14 mouse cellular contexts compared by ENCODE assay signal in genomic region chr8:12800246-12800645, GRCm38 (mm10). TPM values are rescaled to one million over a fixed set of nuclear protein-coding genes. Genes with fewer than 3 reads are reported as not detected.
DNase-seq lines count a peak whose midpoint lies in the region; ATAC-seq lines count a peak whose summit lies in the region.
"Had no signal": no experiment of that assay in that cellular context is flagged by ENCODE, and none has a peak within 500 bp of the region (broad histone marks: within the 10 kb centered on the region; RNA-seq: fewer than 3 reads in every experiment).

No protein-coding gene starts in this region.

- no peaks in the 10 kb centered on the region for H3K36me3 ChIP-seq in heart, embryonic 16.5 days (ENCODE audit: control insufficient read depth, insufficient read depth)
- no peaks in the 10 kb centered on the region for H3K36me3 ChIP-seq in midbrain, embryonic 10.5 days
- no peaks in the 10 kb centered on the region for H3K36me3 ChIP-seq in midbrain, embryonic 16.5 days (ENCODE audit: control insufficient read depth, insufficient read depth, low read length)
- H3K36me3 ChIP-seq in kidney, embryonic 16.5 days (ENCODE audit: insufficient read depth, low read length) = no peaks in the 10 kb centered on the region
- H3K36me3 ChIP-seq: embryonic facial prominence, embryonic 15.5 days; liver, embryonic 12.5 days had no signal

- no peak overlapping the region for H3K4me2 ChIP-seq in heart, embryonic 16.5 days (ENCODE audit: low read depth, low read length)
- H3K4me2 ChIP-seq in midbrain, embryonic 16.5 days (ENCODE audit: low read length) = no peak overlapping the region
- H3K4me2 ChIP-seq in kidney, embryonic 16.5 days (replicated peaks; ENCODE audit: low read depth, low read length) = no peak overlapping the region
- H3K4me2 ChIP-seq: embryonic facial prominence, embryonic 15.5 days; liver, embryonic 12.5 days had no signal

- no peaks in the 10 kb centered on the region for H3K27me3 ChIP-seq in heart, embryonic 16.5 days (ENCODE audit: control insufficient read depth, insufficient read depth, low read length)
- no peaks in the 10 kb centered on the region for H3K27me3 ChIP-seq in midbrain, embryonic 10.5 days (ENCODE audit: low read depth, poor library complexity, severe bottlenecking)
- H3K27me3 ChIP-seq in midbrain, embryonic 16.5 days (ENCODE audit: control insufficient read depth, insufficient read depth, low read depth, low read length) = no peaks in the 10 kb centered on the region
- no peaks in the 10 kb centered on the region for H3K27me3 ChIP-seq in kidney, embryonic 16.5 days (ENCODE audit: insufficient read depth, low read length)
- H3K27me3 ChIP-seq: embryonic facial prominence, embryonic 15.5 days; liver, embryonic 12.5 days had no signal

- ATAC-seq in heart, embryonic 16.5 days (replicated peaks; ENCODE audit: extremely low read depth, insufficient read depth, low FRiP score) = no peak
- ATAC-seq in midbrain, embryonic 16.5 days = no peak
- ATAC-seq in kidney, embryonic 16.5 days (ENCODE audit: low FRiP score, low TSS enrichment) = peak; percentile 43; the same call in 1 of the 2 replicates
- ATAC-seq: liver, embryonic 12.5 days had no signal

- peak overlapping the region; percentile 58 for H3K27ac ChIP-seq in heart, embryonic 16.5 days (ENCODE audit: low read length)
- peak overlapping the region; percentile 35; the same call in 1 of the 2 replicates for H3K27ac ChIP-seq in midbrain, embryonic 10.5 days (replicated peaks)
- no peak overlapping the region for H3K27ac ChIP-seq in midbrain, embryonic 16.5 days (ENCODE audit: low read length)
- H3K27ac ChIP-seq in kidney, embryonic 16.5 days (ENCODE audit: low read length) = no peak overlapping the region
- H3K27ac ChIP-seq: liver, embryonic 12.5 days had no signal

- no peak overlapping the region for H3K4me3 ChIP-seq in heart, embryonic 16.5 days (ENCODE audit: low read length)
- H3K4me3 ChIP-seq in midbrain, embryonic 10.5 days = no peak overlapping the region
- H3K4me3 ChIP-seq in midbrain, embryonic 16.5 days (ENCODE audit: low read depth, low read length) = no peak overlapping the region
- no peak overlapping the region for H3K4me3 ChIP-seq in kidney, embryonic 16.5 days (ENCODE audit: low read length)
- H3K4me3 ChIP-seq: embryonic facial prominence, embryonic 15.5 days; liver, embryonic 12.5 days; megakaryocyte, embryonic 14.5 days had no signal

- H3K4me1 ChIP-seq in heart, embryonic 16.5 days (ENCODE audit: control insufficient read depth, insufficient read depth, low read length) = peaks cover 36% of the 10 kb centered on the region
- H3K4me1 ChIP-seq in midbrain, embryonic 10.5 days = peaks cover 41% of the 10 kb centered on the region
- H3K4me1 ChIP-seq in midbrain, embryonic 16.5 days (ENCODE audit: control insufficient read depth, insufficient read depth, low read length) = peaks cover 9% of the 10 kb centered on the region; the same call in 1 of the 2 replicates
- peaks cover 50% of the 10 kb centered on the region for H3K4me1 ChIP-seq in kidney, embryonic 16.5 days (ENCODE audit: insufficient read depth, low read length)

- no peaks in the 10 kb centered on the region for H3K9me3 ChIP-seq in heart, embryonic 16.5 days (replicated peaks; ENCODE audit: control insufficient read depth, low read length)
- H3K9me3 ChIP-seq in midbrain, embryonic 10.5 days (replicated peaks) = no peaks in the 10 kb centered on the region
- no peaks in the 10 kb centered on the region for H3K9me3 ChIP-seq in midbrain, embryonic 16.5 days (replicated peaks; ENCODE audit: control insufficient read depth, low read length, poor library complexity, severe bottlenecking)
- H3K9me3 ChIP-seq in kidney, embryonic 16.5 days (ENCODE audit: low read length) = no peaks in the 10 kb centered on the region
- H3K9me3 ChIP-seq: embryonic facial prominence, embryonic 15.5 days; liver, embryonic 12.5 days; megakaryocyte, embryonic 14.5 days had no signal

- no peak overlapping the region for H3K9ac ChIP-seq in heart, embryonic 16.5 days (ENCODE audit: low read length)
- H3K9ac ChIP-seq in midbrain, embryonic 16.5 days (ENCODE audit: low read depth, low read length) = no peak overlapping the region
- H3K9ac ChIP-seq in kidney, embryonic 16.5 days (replicated peaks; ENCODE audit: low read length) = no peak overlapping the region
- H3K9ac ChIP-seq: embryonic facial prominence, embryonic 15.5 days; liver, embryonic 12.5 days had no signal

- no peak for DNase-seq in heart, adult 8-10 months (ENCODE audit: low spot score)
- DNase-seq in midbrain, embryonic 10.5 days (ENCODE audit: low spot score) = no peak
- DNase-seq in adrenal gland, postnatal 10 days = no peak
- DNase-seq in thymus, postnatal 25 days = no peak
- DNase-seq: adrenal gland, postnatal 14 days; cerebellum, adult 2 months; lung, postnatal 10 days; thymus, adult 2 months had no signal

- WGBS in heart, embryonic 16.5 days = 60% methylated on average over 2 of the region's 2 CpGs
- 76% methylated on average over 2 of the region's 2 CpGs for WGBS in midbrain, embryonic 10.5 days
- WGBS in midbrain, embryonic 16.5 days = 71% methylated on average over 2 of the region's 2 CpGs
- 63% methylated on average over 2 of the region's 2 CpGs for WGBS in kidney, embryonic 16.5 days

RNA-seq across cellular contexts. Expression of gene Atp11a, which starts 43.4 kb away (rescaled TPM):
- polyA plus RNA-seq in heart, embryonic 16.5 days (2015; fragmentation: Nextera tagmentation; extraction: Ambion mirVana) = 10.8 and 13.2 TPM in 2 replicates
- total RNA-seq in heart, adult 8-10 months (2022) = 10 to 100 TPM; 85.6 to 89.6 (median 87.8) TPM
- 6.4 and 7.3 TPM in 2 replicates for polyA plus RNA-seq in midbrain, embryonic 10.5 days (2016; fragmentation: Nextera tagmentation; extraction: Ambion mirVana)
- polyA plus RNA-seq in midbrain, embryonic 16.5 days (2015; fragmentation: Nextera tagmentation; extraction: Ambion mirVana) = 10.3 and 13.6 TPM in 2 replicates
- polyA plus RNA-seq in kidney, embryonic 16.5 days (2015; fragmentation: Nextera tagmentation; extraction: Ambion mirVana) = 14.4 and 18.5 TPM in 2 replicates
- total RNA-seq in adrenal gland, postnatal 10 days (2021) = 10 to 100 TPM; 45.9 to 53.5 TPM

Comparison
In these comparisons a context has a peak if more than half of its experiments do, and no peak if none do; other contexts are left out.
1. H3K27ac ChIP-seq: peak in heart, embryonic 16.5 days (single experiment) and midbrain, embryonic 10.5 days (single experiment); none in midbrain, embryonic 16.5 days (single experiment) and kidney, embryonic 16.5 days (single experiment).